Mouse (Mus musculus) neural tube, embryonic 12.5 days (tissue): Measurements from ENCODE around the gene Mstn. TPM values are rescaled to one million over a fixed set of nuclear protein-coding genes. Genes with fewer than 3 reads are reported as not detected.

Source experiments
- ATAC-seq: fragments of 200-750 bp; cut with Nextera tagmentation; 2 replicates; pipeline ENCODE4 v1.8.0; 2017; ENCODE audit warnings: low read depth, mild to moderate bottlenecking, moderate TSS enrichment, moderate library complexity; ENCODE audit not compliant: low FRiP score
- H3K27ac ChIP-seq: fragments of 300-500 bp; sonication (generic); 2 replicates; pipeline ENCODE4 v1.5.1; 2016
- H3K27me3 ChIP-seq: fragments of 300-500 bp; sonication (generic); replicated peaks from 2 replicates; pipeline ENCODE4 v1.6.1; 2016; ENCODE audit warnings: mild to moderate bottlenecking
- H3K36me3 ChIP-seq: fragments of 300-500 bp; sonication (generic); 2 replicates; pipeline ENCODE4 v1.6.1; 2016; ENCODE audit warnings: mild to moderate bottlenecking
- H3K4me1 ChIP-seq: fragments of 300-500 bp; sonication (generic); 2 replicates; pipeline ENCODE4 v1.6.1; 2016
- H3K4me2 ChIP-seq: fragments of 300-500 bp; sonication (generic); replicated peaks from 2 replicates; pipeline ENCODE4 v1.6.1; 2016; ENCODE audit warnings: mild to moderate bottlenecking
- H3K4me3 ChIP-seq: fragments of 300-500 bp; sonication (generic); 2 replicates; pipeline ENCODE4 v1.5.1; 2016
- H3K9ac ChIP-seq: fragments of 300-500 bp; sonication (generic); 2 replicates; pipeline ENCODE4 v1.6.1; 2016; ENCODE audit warnings: mild to moderate bottlenecking
- H3K9me3 ChIP-seq: fragments of 300-500 bp; sonication (generic); 2 replicates; pipeline ENCODE4 v1.6.1; 2016; ENCODE audit warnings: mild to moderate bottlenecking
- WGBS: fragments of 180-500 bp; shearing (Covaris S2); methylation state at CpG from one replicate; pipeline ENCODE4 v1.1.7; 2016; 5-methylcytosine and 5-hydroxymethylcytosine counted together
- polyA plus RNA-seq: library from polyadenylated mRNA; unstranded; fragments of >200 nt; fragmentation: Nextera tagmentation; extraction: Ambion mirVana; gene quantifications from 2 replicates; pipeline ENCODE4 v1.2.1, GENCODE M21; 2016

The Mstn gene
- polyA plus RNA-seq, 1 experiment from 2014 or later: 4.8 TPM

DNA sequence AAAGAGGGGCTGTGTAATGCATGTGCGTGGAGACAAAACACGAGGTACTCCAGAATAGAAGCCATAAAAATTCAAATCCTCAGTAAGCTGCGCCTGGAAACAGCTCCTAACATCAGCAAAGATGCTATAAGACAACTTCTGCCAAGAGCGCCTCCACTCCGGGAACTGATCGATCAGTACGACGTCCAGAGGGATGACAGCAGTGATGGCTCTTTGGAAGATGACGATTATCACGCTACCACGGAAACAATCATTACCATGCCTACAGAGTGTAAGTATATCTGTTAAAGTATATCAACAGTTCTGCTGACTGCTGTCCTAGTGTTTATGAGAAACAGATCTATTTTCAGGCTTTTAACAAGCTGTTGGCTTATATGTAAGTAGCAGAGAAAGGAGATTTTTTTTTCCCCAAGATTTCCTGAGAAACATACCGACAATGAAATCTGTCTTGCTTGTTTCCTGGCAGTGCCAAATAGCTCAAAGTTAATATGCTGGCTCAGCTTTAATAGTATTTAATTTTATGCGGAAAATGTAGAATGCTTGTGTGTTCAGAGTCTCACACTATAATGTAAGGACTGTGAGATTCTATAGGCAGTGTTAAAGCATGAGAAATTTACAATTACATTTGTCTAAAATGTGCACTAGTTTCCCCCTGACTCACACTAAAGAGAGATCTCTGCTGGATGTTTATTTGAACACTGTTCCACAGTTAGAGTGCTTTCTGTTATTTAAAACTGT is 600 bp downstream of the Mstn start:
- ATAC-seq: no peak
- H3K4me2 ChIP-seq: no peak overlapping the region; the same call in 1 of the 2 replicates
- H3K4me3 ChIP-seq: no peak overlapping the region

DNA sequence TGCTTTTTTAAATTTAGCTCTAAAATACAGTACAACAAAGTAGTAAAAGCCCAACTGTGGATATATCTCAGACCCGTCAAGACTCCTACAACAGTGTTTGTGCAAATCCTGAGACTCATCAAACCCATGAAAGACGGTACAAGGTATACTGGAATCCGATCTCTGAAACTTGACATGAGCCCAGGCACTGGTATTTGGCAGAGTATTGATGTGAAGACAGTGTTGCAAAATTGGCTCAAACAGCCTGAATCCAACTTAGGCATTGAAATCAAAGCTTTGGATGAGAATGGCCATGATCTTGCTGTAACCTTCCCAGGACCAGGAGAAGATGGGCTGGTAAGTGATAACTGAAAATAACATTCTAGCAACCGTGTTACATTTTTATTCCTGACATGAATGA is 2.5 kb downstream of the Mstn start:
- H3K27ac ChIP-seq: no peak overlapping the region
- WGBS: 86% methylated on average over 4 of the region's 4 CpGs

More for the DNA sequence above, 600 bp downstream of the Mstn start:
- Histone ChIP-seq H3K27me3 (no peaks in the 10 kb centered on the region), H3K9me3 (no peaks in the 10 kb centered on the region), H3K27ac (no peak overlapping the region), H3K4me1 (peaks cover 9% of the 10 kb centered on the region), H3K9ac (no peak overlapping the region), H3K36me3 (no peaks in the 10 kb centered on the region)
- WGBS: 64% methylated on average over 13 of the region's 13 CpGs

DNA sequence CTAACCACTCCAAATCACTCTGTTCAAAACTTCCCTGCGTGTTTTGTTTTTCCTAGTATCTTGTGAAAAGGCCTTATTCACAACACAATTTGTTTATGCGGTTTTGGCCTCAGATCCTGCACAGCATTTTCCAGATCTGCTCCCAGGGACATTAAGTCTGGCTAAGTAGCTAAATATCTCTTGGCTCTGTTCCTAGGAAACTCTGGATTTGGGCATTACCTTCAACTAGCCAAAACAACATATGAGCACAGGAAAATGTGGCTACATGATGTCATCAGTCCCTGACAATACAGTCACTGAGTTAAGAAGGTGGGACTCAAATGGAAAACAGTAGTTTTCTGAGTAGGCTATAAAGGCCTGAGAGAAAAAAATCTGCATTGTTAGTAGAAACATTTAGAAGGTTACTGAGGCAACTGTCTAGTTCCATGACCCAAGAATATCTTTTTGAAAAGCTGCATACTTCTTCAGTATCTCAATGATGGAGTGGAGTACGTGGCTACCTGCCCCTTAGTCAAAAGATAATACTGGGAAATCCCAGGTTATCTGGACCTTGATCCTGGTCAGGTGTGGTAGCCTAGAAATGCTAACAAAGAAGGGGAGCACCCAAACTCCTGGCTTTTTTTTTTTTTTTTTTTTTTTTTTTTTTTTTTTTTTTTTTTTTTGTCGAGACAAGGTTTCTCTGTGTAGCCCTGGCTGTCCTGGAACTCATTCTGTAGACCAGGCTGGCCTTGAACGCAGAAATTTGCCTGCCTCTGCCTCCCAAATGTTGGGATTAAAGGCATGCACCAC is 8.5 kb downstream of the Mstn start:
- H3K9me3 ChIP-seq: no peaks in the 10 kb centered on the region
- H3K4me2 ChIP-seq: no peak overlapping the region
- 79% methylated on average over 5 of the region's 5 CpGs for WGBS
- H3K4me3 ChIP-seq: no peak overlapping the region
- no peak for ATAC-seq
- H3K36me3 ChIP-seq: no peaks in the 10 kb centered on the region
- no peaks in the 10 kb centered on the region for H3K27me3 ChIP-seq
- H3K9ac ChIP-seq: no peak overlapping the region
- H3K27ac ChIP-seq: no peak overlapping the region
- no peaks in the 10 kb centered on the region for H3K4me1 ChIP-seq

More for the DNA sequence above, 2.5 kb downstream of the Mstn start:
- Histone ChIP-seq H3K4me1 (peaks cover 9% of the 10 kb centered on the region), H3K4me2 (no peak overlapping the region), H3K4me3 (no peak overlapping the region), H3K27me3 (no peaks in the 10 kb centered on the region), H3K9me3 (no peaks in the 10 kb centered on the region), H3K36me3 (no peaks in the 10 kb centered on the region), H3K9ac (no peak overlapping the region)
- no peak for ATAC-seq

DNA sequence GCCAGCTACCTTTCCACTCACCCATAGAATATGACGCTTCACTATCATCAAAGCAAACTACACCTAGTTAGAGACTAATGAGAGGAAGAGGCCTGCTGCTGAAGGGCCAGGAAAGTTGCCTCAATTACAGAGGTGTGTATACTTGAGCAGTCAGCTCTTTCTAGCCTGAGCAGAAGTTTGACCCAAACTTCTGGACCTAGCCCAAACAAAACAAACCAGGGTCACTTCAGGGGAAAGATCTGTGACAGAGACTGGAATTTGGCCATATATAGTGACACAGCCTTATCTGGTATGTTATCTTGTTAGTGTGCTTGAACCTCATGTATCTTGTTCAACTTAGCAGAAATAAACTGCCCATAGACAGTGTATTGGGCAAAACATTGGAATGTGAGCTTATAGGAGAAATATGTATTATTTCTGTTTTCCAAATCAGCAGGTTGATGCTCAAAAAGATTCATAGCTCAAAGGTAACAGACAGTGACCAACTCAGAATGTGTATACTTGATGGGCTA is 9.3 kb downstream of the Mstn start:
- no peaks in the 10 kb centered on the region for H3K9me3 ChIP-seq
- no peak overlapping the region for H3K9ac ChIP-seq
- H3K27ac ChIP-seq: no peak overlapping the region
- H3K4me3 ChIP-seq: no peak overlapping the region
- H3K36me3 ChIP-seq: no peaks in the 10 kb centered on the region
- no peaks in the 10 kb centered on the region for H3K27me3 ChIP-seq
- no peak overlapping the region for H3K4me2 ChIP-seq
- 87% methylated on average over 1 of the region's 1 CpGs for WGBS
- H3K4me1 ChIP-seq: no peaks in the 10 kb centered on the region
- no peak for ATAC-seq

DNA sequence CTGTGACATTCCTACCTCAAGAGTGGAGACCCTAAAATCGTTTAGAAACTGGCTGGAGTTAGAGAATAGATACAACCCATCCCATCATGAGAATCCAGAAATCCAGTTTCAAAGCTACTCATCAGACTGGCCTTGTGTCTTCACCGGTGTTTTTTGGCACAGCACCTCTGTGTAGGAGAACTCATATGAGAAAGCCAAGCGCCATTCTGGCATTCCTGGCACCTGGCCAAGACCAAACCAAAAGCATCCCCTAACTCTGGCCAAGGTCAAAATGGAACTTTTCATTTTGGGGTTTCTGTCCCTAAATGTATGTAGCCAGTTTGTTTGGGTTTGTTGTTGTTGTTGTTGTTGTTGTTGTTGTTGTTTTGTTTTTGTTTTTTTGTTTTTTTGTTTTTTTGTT is 15.2 kb downstream of the Mstn start:
- Histone ChIP-seq H3K36me3 (no peaks in the 10 kb centered on the region), H3K9ac (no peak overlapping the region), H3K4me1 (no peaks in the 10 kb centered on the region), H3K27ac (no peak overlapping the region), H3K4me3 (no peak overlapping the region), H3K4me2 (no peak overlapping the region), H3K9me3 (no peaks in the 10 kb centered on the region), H3K27me3 (no peaks in the 10 kb centered on the region)
- 87% methylated on average over 3 of the region's 3 CpGs for WGBS
- no peak for ATAC-seq

DNA sequence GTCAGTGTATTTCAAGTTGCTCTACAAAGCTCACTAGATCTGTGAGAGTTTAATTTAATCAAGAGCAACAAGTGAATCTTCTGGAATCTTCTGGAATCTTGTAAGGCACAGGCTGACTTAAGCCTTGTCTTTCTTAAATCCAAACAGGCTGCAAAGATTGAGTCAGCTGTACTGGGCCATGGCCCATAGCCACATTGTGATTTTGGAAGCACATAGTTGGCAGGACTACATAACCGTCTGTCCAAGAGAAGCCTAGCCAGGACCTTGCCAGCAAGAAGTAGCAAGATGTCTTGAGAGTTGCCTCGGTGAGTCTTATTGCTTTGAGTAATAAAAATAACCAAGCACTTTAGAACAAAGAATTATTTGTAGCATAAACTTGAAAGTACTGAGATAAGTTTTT is 18.4 kb downstream of the Mstn start:
- no peak for ATAC-seq
- no peak overlapping the region for H3K4me3 ChIP-seq
- no peaks in the 10 kb centered on the region for H3K27me3 ChIP-seq
- H3K4me1 ChIP-seq: no peaks in the 10 kb centered on the region
- no peak overlapping the region for H3K4me2 ChIP-seq
- no peak overlapping the region for H3K9ac ChIP-seq
- H3K9me3 ChIP-seq: no peaks in the 10 kb centered on the region
- 95% methylated on average over 2 of the region's 2 CpGs for WGBS
- H3K36me3 ChIP-seq: no peaks in the 10 kb centered on the region
- H3K27ac ChIP-seq: no peak overlapping the region

DNA sequence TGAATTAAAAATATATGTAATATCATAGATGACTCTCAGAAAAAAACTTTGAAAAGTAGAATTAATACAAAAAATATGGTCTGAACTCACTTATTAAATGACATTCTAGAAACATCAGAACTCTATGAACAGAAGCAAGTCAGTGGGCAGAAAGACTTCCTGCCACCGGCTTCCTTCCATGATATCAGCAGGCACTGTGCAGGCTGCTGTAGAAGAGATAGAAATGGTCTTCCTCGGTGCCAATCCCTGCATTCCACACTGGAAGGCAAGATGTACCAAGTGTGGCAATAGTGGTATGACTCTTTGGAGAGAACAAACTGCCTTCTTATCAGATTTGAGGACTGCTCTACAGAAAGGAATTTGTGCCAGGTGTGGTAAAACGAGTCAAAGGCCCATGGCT is 19.2 kb downstream of the Mstn start:
- Histone ChIP-seq H3K9ac (no peak overlapping the region), H3K27ac (no peak overlapping the region), H3K9me3 (no peaks in the 10 kb centered on the region), H3K27me3 (no peaks in the 10 kb centered on the region), H3K4me2 (no peak overlapping the region), H3K4me3 (no peak overlapping the region), H3K4me1 (no peaks in the 10 kb centered on the region), H3K36me3 (no peaks in the 10 kb centered on the region)
- no peak for ATAC-seq
- 83% methylated on average over 3 of the region's 3 CpGs for WGBS

DNA sequence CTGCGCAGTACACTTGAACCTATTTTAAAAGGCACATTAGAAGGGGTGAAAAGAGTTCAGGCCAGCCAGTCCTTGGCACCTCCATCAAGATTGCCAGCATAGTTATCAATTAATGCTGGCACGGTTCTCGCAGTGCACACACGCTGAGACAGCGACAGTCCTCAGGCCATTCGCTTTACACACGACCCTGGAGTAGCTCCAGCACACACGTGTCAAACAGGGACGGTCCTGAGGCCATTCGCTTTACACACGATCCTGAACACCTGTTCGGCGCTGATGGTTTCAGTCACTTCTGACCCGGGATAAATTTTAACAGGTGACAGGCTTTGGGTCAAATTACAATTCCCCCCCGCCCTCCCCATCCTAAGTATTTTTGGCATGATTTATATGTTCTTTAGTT is 23.8 kb downstream of the Mstn start:
- H3K9me3 ChIP-seq: no peaks in the 10 kb centered on the region
- H3K27ac ChIP-seq: no peak overlapping the region
- H3K27me3 ChIP-seq: no peaks in the 10 kb centered on the region
- no peaks in the 10 kb centered on the region for H3K36me3 ChIP-seq
- ATAC-seq: no peak
- WGBS: 78% methylated on average over 15 of the region's 15 CpGs
- H3K4me3 ChIP-seq: no peak overlapping the region
- no peaks in the 10 kb centered on the region for H3K4me1 ChIP-seq
- no peak overlapping the region for H3K9ac ChIP-seq
- no peak overlapping the region for H3K4me2 ChIP-seq

DNA sequence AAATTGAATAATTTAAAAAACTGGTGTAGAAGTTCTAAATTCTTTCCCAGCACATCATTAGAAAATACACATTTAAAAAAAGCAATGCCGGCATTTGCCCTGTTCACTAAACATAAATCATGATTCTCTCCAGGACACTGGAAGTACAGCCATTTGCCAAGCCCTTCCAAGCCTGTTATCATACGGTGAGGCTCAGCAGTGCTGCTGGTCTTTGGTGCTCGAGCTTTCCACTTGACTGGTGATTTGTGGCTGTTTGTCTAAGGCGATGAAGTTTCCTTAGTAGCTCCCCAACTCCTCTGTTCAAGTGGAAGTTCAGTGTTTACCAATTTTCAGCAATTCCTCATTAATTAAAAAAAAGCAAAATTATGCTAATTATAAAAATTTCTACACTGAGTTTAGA is 24.6 kb downstream of the Mstn start:
- Histone ChIP-seq H3K27me3 (no peaks in the 10 kb centered on the region), H3K9ac (no peak overlapping the region), H3K9me3 (no peaks in the 10 kb centered on the region), H3K4me1 (no peaks in the 10 kb centered on the region), H3K27ac (no peak overlapping the region), H3K4me3 (no peak overlapping the region), H3K4me2 (no peak overlapping the region), H3K36me3 (no peaks in the 10 kb centered on the region)
- ATAC-seq: no peak
- WGBS: 25% methylated on average over 4 of the region's 4 CpGs

DNA sequence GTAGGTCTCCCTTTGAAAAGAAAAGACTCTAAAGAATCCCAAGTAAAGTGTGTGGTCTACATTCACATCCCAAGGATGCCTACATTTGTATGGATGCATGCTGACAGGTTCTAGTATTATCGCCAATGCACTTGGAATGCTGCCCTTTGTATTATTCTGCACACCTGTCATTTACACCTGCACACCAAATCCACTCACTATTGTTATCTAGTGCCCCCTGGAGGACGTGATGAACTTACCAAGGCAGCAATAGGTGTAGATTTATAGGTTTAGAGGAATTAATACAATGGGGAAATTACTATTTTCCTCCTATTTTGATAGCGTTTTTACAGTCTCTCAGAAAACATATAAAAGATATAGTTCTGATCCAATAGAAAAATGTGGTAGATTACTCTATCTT is 31.7 kb downstream of the Mstn start:
- no peak overlapping the region for H3K4me3 ChIP-seq
- 43% methylated on average over 3 of the region's 3 CpGs for WGBS
- ATAC-seq: no peak

DNA sequence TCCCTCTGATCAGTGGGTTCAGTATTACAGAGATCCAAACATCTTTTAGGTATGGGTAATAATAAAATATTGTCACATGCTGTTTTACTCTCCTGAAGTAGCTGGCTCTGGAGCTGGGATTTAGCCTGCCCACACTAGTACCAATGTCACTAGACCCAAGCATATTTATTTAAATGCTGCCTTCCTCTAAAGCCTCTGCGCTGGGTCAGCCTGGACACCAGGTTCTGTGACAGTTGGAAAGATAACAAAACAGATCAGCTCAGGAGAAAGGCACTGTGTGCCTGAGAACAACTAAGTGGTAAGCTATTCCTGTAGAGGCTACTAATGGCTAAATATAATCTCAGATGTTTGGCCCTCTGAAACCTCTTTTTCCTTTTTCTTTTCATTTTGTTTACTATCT is 49.1 kb downstream of the Mstn start:
- H3K9ac ChIP-seq: no peak overlapping the region
- 92% methylated on average over 1 of the region's 1 CpGs for WGBS
- no peaks in the 10 kb centered on the region for H3K4me1 ChIP-seq
- no peak overlapping the region for H3K27ac ChIP-seq
- no peaks in the 10 kb centered on the region for H3K9me3 ChIP-seq
- no peaks in the 10 kb centered on the region for H3K27me3 ChIP-seq
- H3K4me3 ChIP-seq: no peak overlapping the region
- no peaks in the 10 kb centered on the region for H3K36me3 ChIP-seq
- no peak for ATAC-seq
- H3K4me2 ChIP-seq: no peak overlapping the region

More for the DNA sequence above, 31.7 kb downstream of the Mstn start:
- Histone ChIP-seq H3K9ac (no peak overlapping the region), H3K27ac (no peak overlapping the region), H3K36me3 (no peaks in the 10 kb centered on the region), H3K27me3 (no peaks in the 10 kb centered on the region), H3K4me2 (no peak overlapping the region), H3K9me3 (no peaks in the 10 kb centered on the region), H3K4me1 (no peaks in the 10 kb centered on the region)
